Mouse (Mus musculus) forebrain, embryonic 16.5 days (tissue): Measurements from ENCODE around the gene Xntrpc. TPM values are rescaled to one million over a fixed set of nuclear protein-coding genes. Genes with fewer than 3 reads are reported as not detected.
A peak's percentile ranks its signal among the peaks of the same experiment; 100 is the strongest.
"Not testable (repeated sequence)": the region's sequence is repeated elsewhere in the genome, so short reads cannot be mapped to it uniquely, and the experiment has no call there.

ENCODE experiments used
- ATAC-seq: fragments of 200-750 bp; cut with Nextera tagmentation; 2 replicates; pipeline ENCODE4 v1.8.0; 2017; ENCODE audit warnings: mild to moderate bottlenecking, moderate library complexity
- H3K27ac ChIP-seq: fragments of 300-500 bp; sonication (generic); 2 replicates; pipeline ENCODE4 v1.5.1; 2014; ENCODE audit warnings: low read length, control low read depth
- H3K27me3 ChIP-seq: fragments of 300-500 bp; sonication (generic); replicated peaks from 2 replicates; pipeline ENCODE4 v1.6.1; 2014; ENCODE audit warnings: low read length; ENCODE audit not compliant: control insufficient read depth, insufficient read depth
- H3K36me3 ChIP-seq: fragments of 300-500 bp; sonication (generic); 2 replicates; pipeline ENCODE4 v1.6.1; 2014; ENCODE audit not compliant: control insufficient read depth, insufficient read depth
- H3K4me1 ChIP-seq: fragments of 300-500 bp; sonication (generic); replicated peaks from 2 replicates; pipeline ENCODE4 v1.6.1; 2014; ENCODE audit warnings: low read length; ENCODE audit not compliant: control insufficient read depth, insufficient read depth
- H3K4me2 ChIP-seq: fragments of 300-500 bp; sonication (generic); 2 replicates; pipeline ENCODE4 v1.6.1; 2014; ENCODE audit warnings: mild to moderate bottlenecking, low read length, control low read depth
- H3K4me3 ChIP-seq: fragments of 300-500 bp; sonication (generic); replicated peaks from 2 replicates; pipeline ENCODE4 v1.5.1; 2014; ENCODE audit warnings: mild to moderate bottlenecking, low read length, control low read depth
- H3K9ac ChIP-seq: fragments of 300-500 bp; sonication (generic); replicated peaks from 2 replicates; pipeline ENCODE4 v1.6.1; 2014; ENCODE audit warnings: low read depth, low read length, control low read depth
- H3K9me3 ChIP-seq: fragments of 300-500 bp; sonication (generic); 2 replicates; pipeline ENCODE4 v1.6.1; 2016; ENCODE audit warnings: low read length; ENCODE audit not compliant: control insufficient read depth
- WGBS: fragments of 180-500 bp; shearing (Covaris S2); extraction: QIAGEN DNeasy Blood & Tissue Kit; methylation state at CpG from one replicate; pipeline ENCODE4 v1.1.7; 2014; 5-methylcytosine and 5-hydroxymethylcytosine counted together
- polyA plus RNA-seq: library from polyadenylated mRNA; unstranded; fragments of >200 nt; fragmentation: Nextera tagmentation; extraction: Ambion mirVana; gene quantifications from 2 replicates; pipeline ENCODE4 v1.2.1, GENCODE M21; 2015

Gene Xntrpc
- polyA plus RNA-seq, 1 experiment from 2014 or later, result 1.3 TPM

- Histone ChIP-seq H3K27me3 (no peaks in the 10 kb centered on the region), H3K9ac (no peak overlapping the region), H3K4me2 (no peak overlapping the region), H3K4me3 (no peak overlapping the region), H3K9me3 (no peaks in the 10 kb centered on the region), H3K4me1 (no peaks in the 10 kb centered on the region), H3K36me3 (peaks cover 46% of the 10 kb centered on the region), H3K27ac (no peak overlapping the region)
- no peak for ATAC-seq
- WGBS, result 97% methylated on average over 1 of the region's 1 CpGs
These were observed 30.6 kb upstream of the Xntrpc start for GRCm38 (mm10) chr7:102034904-102035303.

GRCm38 (mm10) chr7:102035534-102035933, 30.0 kb upstream of the Xntrpc start:
- Histone ChIP-seq H3K36me3 (peaks cover 43% of the 10 kb centered on the region), H3K9me3 (no peaks in the 10 kb centered on the region), H3K4me2 (no peak overlapping the region), H3K27me3 (no peaks in the 10 kb centered on the region), H3K9ac (no peak overlapping the region), H3K27ac (no peak overlapping the region), H3K4me1 (no peaks in the 10 kb centered on the region), H3K4me3 (no peak overlapping the region)
- whole genome bisulfite sequencing, result 87% methylated on average over 2 of the region's 2 CpGs
- no peak for ATAC-seq

DNA sequence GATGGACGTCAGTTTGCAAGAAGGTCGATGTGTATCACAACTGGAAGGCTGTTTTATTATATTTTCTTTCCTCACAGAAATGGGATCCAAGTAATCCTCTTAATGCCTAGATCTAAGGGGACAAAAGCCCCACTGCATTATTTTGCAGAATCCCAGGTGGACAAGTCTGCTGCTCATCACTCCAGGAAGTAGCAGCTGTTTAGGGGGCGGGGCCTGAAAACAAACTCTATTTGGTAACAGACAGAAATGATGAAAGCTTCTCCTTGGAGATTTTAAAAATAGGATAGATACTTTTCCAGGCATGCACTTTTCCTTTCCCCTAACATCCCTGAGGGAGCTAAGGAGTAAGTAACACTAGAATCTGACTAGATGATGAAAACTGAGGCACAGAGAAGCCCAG, 28.2 kb upstream of the Xntrpc start:
- Histone ChIP-seq H3K4me2 (no peak overlapping the region), H3K9ac (no peak overlapping the region), H3K27me3 (no peaks in the 10 kb centered on the region), H3K27ac (no peak overlapping the region), H3K4me1 (no peaks in the 10 kb centered on the region), H3K36me3 (peaks cover 35% of the 10 kb centered on the region), H3K9me3 (no peaks in the 10 kb centered on the region), H3K4me3 (no peak overlapping the region)
- no peak for ATAC-seq
- WGBS, result 97% methylated on average over 3 of the region's 3 CpGs

GRCm38 (mm10) chr7:102042314-102042713, 23.2 kb upstream of the Xntrpc start:
- Histone ChIP-seq H3K36me3 (peaks cover 16% of the 10 kb centered on the region), H3K27ac (no peak overlapping the region), H3K9ac (no peak overlapping the region), H3K4me3 (no peak overlapping the region), H3K27me3 (no peaks in the 10 kb centered on the region), H3K9me3 (no peaks in the 10 kb centered on the region), H3K4me2 (no peak overlapping the region), H3K4me1 (no peaks in the 10 kb centered on the region)
- WGBS, result 90% methylated on average over 2 of the region's 2 CpGs
- no peak for ATAC-seq

DNA sequence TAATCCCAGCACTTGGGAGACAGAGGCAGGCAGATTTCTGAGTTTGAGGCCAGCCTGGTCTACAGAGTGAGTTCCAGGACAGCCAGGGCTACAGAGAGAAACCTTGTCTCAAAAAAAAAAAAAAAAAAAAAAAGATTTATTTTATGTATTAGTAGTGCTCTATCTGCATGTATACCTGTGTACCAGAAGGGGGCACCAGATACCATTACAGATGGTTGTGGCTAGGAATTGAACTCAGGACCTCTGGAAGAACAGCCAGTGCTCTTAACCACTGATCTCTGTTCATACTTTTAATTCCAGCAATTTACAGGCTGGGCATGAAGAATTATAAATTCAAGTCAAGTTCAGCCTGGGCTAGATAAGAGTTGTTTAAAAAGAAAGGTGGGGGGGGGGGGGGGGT, 17.0 kb upstream of the Xntrpc start:
- not testable (repeated sequence) for H3K27me3 ChIP-seq, H3K9ac ChIP-seq, H3K4me3 ChIP-seq, H3K9me3 ChIP-seq, H3K4me2 ChIP-seq, H3K4me1 ChIP-seq, H3K36me3 ChIP-seq, ATAC-seq, H3K27ac ChIP-seq

GRCm38 (mm10) chr7:102061353-102061752, 4.2 kb upstream of the Xntrpc start:
- Histone ChIP-seq H3K4me3 (no peak overlapping the region), H3K9ac (no peak overlapping the region), H3K4me2 (no peak overlapping the region), H3K36me3 (peaks cover 9% of the 10 kb centered on the region), H3K9me3 (no peaks in the 10 kb centered on the region), H3K4me1 (peaks cover 25% of the 10 kb centered on the region), H3K27me3 (no peaks in the 10 kb centered on the region), H3K27ac (no peak overlapping the region)
- no peak for ATAC-seq
- WGBS, result 95% methylated on average over 3 of the region's 3 CpGs

DNA sequence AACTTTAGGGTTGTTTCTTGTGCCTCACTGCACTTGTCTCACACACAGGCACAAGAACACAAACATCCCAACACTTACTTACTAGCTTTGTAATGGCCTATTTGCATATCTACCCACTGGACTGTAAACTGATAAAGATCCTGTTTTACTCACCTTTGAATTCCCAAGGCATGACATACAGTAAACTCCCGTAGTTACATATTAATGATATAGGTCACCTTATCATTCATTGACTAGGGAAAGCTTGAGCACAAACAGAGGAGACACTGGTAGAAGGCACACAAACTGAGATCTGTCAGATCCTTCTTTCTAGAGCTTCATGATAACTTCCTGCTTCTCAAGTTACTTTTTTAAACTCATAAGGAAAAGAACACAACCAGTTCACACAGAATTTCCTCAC, 3.3 kb upstream of the Xntrpc start:
- ATAC-seq, result no peak
- WGBS, result 78% methylated on average over 1 of the region's 1 CpGs
- peaks cover 29% of the 10 kb centered on the region for H3K4me1 ChIP-seq

DNA sequence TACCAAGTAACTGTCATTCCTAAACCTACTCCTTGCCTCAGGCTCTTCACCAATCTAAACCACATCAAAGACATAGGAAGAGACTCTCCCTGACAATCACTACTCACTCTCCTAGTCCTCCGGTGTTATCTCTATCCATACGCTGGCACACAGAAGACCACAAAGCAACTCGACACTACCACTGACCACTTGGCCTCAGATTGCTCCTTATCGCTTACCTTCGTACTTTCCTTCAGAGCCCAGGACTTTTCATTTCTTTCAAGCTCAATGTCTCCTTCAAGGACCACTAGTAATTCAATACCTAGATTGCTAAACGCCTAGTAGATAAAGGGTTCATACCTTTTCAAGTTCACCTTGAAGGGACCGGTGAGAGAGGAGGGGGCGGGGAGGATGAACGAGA, 1.6 kb upstream of the Xntrpc start:
- Histone ChIP-seq H3K27me3 (no peaks in the 10 kb centered on the region), H3K36me3 (peaks cover 4% of the 10 kb centered on the region), H3K4me3 (peak overlapping the region; percentile 82), H3K27ac (no peak overlapping the region), H3K4me2 (peak overlapping the region; percentile 81), H3K4me1 (peaks cover 29% of the 10 kb centered on the region), H3K9me3 (no peaks in the 10 kb centered on the region), H3K9ac (no peak overlapping the region)
- ATAC-seq, result no peak
- 92% methylated on average over 9 of the region's 9 CpGs for WGBS

More for the DNA sequence above, 3.3 kb upstream of the Xntrpc start:
- Histone ChIP-seq H3K4me2 (no peak overlapping the region), H3K9me3 (no peaks in the 10 kb centered on the region), H3K4me3 (no peak overlapping the region), H3K9ac (no peak overlapping the region), H3K27ac (no peak overlapping the region), H3K27me3 (no peaks in the 10 kb centered on the region), H3K36me3 (peaks cover 6% of the 10 kb centered on the region)

DNA sequence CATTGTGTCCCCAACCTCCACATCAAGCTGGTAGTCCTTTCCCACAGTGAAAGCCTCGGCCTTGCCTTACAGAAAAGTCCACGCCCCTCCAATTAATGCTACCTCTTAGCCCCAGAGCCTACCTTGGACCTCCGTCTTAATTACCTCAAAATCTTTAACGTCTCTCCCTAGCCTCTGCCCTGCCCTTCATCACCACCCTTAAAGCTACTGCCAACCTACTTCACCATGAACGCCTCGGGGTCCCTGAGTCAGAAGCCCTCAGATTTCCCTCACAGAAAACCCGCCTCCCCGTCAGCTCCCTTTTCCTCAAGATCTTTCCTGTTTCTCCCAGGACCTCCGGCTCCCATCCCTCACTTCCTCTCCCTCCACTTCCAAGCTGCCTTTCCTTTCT, 863 bp upstream of the Xntrpc start:
- Histone ChIP-seq H3K4me2 (peak overlapping the region; percentile 81), H3K27ac (peak overlapping the region; percentile 80), H3K27me3 (no peaks in the 10 kb centered on the region), H3K4me1 (peaks cover 29% of the 10 kb centered on the region), H3K9ac (peak overlapping the region; percentile 78), H3K9me3 (no peaks in the 10 kb centered on the region), H3K4me3 (peak overlapping the region; percentile 82), H3K36me3 (no peaks in the 10 kb centered on the region)
- WGBS, result under 1% methylated on average over 9 of the region's 9 CpGs
- peak; percentile 31 for ATAC-seq

- Histone ChIP-seq H3K27ac (no peak overlapping the region), H3K4me2 (peak overlapping the region; percentile 66), H3K4me3 (peak overlapping the region; percentile 82), H3K4me1 (peaks cover 28% of the 10 kb centered on the region), H3K27me3 (no peaks in the 10 kb centered on the region), H3K36me3 (peaks cover 2% of the 10 kb centered on the region; the same call in 1 of the 2 replicates), H3K9me3 (no peaks in the 10 kb centered on the region), H3K9ac (peak overlapping the region; percentile 78)
- whole genome bisulfite sequencing, result 74% methylated on average over 6 of the region's 6 CpGs
- no peak for ATAC-seq
These were observed 850 bp downstream of the Xntrpc start for GRCm38 (mm10) chr7:102066363-102066762.
